Mouse (Mus musculus): ENCODE measurements around the gene Zfp941.

Gene Zfp941

DNA sequence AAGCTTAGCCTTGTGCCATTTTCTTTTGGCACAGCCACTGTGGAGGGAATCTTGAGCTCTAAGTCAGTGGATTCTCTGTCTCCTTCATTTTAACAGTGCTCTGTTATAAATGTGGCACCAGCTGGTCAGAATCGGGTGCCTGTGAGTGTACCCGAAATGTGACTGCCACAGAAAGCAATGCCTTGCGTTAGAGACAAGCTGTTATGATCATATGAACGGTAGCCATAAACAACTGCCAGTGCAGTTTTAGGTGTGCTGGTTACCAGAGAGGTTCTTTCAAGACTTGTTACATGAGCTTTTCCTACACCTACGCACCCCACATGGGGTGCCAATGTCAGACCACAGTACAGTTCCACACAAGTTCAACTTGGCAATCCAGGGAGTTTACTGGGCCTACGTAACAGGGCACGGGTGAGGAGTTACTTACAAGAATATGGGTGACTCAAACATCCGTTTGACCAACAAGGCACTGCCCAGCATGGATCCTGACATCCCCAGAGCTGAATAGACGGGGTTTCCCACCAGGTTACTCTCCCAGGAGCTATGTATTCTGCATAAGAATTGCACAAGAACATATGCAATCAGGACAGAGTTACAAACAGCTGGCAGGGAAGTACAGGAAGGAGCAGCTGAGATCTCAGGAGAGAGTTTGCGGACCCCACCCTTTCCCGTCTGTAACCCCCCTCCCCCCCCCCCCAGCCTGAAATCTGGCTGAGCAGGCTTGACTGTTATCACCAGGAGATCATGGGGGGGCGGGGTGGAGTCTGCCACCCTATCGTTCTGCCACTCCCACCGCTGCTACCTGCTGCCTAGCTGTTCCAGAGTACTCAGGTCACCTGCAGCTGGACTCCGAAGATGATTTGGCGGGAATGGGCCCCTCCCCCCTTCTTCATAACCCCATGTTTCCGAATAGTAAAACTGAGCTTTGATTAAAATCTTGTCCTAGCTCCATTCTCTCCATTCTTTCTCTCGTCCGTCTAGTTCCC, 19.1 kb upstream of the Zfp941 start:
- no peak for DNase-seq (ENCODE audit: low read depth)

- no peak for DNase-seq (ENCODE audit: low read depth)
Observed at GRCm38 (mm10) chr7:140839556-140839955, 17.6 kb upstream of the Zfp941 start.

GRCm38 (mm10) chr7:140836243-140837115, 14.5 kb upstream of the Zfp941 start:
- no peak for DNase-seq (ENCODE audit: low read depth)

DNA sequence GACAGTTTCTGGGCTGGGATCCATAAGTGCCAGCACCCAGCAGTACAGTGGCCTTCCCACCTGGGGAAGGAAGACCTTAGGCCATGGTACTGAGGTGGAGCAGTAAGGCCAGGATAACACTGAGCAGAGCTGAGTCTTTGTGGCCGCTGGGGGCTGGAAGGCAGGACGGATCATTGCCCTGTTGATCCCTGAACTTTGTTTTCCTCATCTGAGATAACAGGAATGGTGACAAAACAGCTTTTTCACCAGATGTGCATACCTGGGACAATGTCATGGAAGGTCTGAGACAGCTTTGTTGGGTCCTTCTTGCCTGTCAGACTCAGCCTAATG, 13.7 kb upstream of the Zfp941 start:
- no peak for DNase-seq (ENCODE audit: low read depth)

DNA sequence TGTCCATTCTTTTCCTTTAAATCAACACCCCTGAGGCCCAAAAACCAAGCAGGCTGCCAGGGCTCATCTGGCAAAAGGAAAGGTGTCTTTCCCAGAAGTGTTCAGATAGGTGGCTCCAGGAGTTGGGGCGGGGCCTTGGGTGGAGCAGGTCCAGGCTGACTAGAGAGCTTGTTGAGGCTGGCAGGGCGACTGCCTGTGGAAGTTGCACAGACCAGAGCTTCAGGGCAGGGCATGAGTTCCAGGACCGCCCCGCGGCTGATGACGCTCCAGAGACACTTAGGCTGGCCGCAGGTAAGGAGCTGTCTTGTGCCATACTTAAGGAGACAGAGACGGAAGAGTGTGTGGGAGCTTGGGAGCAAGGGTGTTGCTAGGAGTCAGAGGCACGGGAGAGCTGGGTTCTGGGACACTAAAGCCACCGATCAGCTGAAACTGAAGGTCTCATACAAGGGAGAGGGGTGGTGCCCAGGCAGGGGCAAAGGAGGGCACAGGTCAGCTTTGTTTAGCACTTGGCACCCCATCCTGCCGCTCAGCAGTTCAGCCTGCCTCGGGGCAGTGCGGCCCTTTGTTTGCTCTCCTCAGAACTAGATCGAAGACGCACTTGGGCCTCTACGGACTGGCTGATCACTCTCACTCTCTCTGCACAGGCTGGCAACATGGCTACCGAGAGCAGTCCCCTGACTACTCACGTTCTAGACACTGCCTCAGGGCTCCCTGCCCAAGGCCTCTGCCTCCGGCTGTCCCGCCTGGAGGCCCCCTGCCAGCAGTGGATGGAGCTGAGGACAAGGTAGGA, 13.2 kb upstream of the Zfp941 start, which contains the start of gene Urah:
Urah (plus strand) TSS at position 51 of the 790 bp plus-strand sequence.
- no peak for DNase-seq (ENCODE audit: low read depth)

DNA sequence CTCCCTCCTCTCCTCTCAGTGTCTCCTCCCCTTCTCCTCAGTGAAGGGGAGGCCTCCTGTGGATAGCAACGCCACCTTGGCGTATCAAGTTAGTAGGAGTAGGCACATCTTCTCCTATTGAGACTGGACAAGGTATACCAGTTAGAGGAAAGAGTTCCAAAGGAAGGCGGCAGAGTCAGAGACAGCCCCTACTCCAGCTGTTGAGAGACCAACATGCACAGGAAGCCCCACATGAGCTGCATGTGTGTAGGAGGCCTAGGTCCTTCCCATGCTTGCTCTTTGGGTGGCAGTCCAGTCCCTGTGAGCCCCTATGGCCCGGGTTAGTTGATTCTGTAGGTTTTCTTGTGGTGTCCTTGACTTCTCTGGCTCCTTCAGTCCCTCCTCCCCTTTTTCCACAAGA, 11.4 kb upstream of the Zfp941 start:
- DNase-seq (ENCODE audit: low read depth): no peak

DNA sequence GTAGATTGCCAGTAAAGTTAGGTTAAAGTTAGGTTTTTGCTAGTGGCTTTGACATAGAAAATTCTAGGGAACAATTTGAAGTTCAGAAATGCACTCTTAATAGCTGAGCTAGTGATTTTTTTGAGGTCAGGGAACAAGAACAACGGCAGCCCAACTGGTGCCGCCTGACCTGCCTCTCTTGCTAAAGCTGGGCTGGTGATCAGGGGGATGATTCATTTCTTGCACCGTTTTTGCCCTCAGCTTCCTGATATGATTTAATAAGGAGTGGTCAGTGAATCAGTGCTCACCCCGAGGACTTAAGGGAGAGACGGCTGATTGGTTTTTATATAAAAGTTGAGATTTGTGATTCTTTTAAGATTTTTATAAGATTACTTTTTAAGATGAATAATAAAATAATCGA, 9.5 kb upstream of the Zfp941 start:
- no peak for DNase-seq (ENCODE audit: low read depth)

DNA sequence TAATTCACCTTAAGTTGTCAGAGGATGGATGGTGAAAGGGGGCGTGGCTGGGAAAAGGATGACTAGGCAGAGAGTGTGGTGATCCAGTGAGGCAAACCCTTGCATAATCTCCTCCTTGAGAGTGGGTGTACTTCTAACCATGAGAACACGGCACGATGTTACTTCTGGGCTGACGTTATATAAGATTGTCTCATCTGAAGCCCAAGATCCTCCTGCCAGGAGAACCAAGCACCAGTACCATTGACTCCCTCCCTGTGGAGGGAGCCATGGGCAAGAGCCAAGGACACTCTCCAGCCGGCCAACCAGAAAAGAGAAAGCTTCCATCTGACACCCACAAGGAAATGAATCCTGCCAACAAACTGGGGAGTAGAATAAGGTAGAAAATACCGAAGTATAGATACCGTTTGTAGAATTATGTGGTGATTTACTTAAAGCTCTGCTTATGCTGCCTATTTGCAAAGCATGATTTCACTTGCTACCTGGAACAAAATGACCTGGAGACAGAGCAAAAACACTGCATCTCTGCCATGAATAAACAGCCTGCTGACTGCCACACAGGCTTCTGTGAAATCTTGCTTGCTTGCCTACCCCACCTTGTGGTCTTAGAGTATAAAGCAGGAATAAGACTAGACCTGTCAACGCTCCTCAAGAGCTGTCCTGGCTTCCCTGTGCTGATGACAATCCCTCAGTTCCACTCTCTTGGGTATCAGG, 6.3 kb upstream of the Zfp941 start:
- DNase-seq (ENCODE audit: low read depth): no peak

DNA sequence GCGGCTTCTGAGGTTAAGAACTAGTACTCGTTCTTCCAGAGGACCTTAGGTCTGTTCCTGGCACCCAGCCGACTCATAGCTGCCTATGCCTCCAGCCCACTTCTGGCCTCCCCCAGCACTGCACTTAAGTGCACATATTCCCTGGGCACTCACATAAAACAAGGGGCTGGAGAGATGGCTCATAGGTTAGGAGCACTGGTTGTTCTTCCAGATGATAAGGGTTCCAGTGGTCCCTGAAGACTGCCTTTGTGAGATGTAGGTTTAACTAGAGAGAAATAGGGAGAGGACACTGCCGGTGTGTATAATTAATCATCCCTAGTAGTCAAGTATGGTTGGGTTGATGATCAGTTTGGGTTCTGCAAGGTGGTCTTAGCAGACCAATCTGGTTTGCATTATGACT, 753 bp upstream of the Zfp941 start:
- no peak for DNase-seq (ENCODE audit: low read depth)

GRCm38 (mm10) chr7:140821305-140821652, 699 bp downstream of the Zfp941 start:
- DNase-seq (ENCODE audit: low read depth): no peak

- DNase-seq (ENCODE audit: low read depth): no peak
Observed at GRCm38 (mm10) chr7:140820173-140820572, 1.8 kb downstream of the Zfp941 start.

DNA sequence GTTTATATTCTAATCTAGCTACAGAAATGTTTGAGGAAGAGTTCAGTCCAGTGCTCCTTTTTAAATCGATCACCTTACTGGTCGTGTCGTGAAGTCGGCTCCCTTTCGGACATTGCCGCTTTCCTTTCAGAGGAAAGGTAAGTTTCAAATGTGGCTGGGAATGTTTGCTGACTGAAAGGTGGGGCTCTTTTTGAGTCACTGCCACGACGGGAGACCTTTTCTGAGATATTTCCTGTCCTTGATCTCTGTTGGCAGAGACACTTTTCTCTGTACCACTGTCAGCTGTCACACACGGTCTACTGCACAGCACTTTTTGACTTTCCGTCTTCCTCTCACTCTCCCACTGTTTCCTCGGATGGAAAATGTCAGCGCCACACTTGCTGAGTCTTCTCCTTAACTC, 9.1 kb downstream of the Zfp941 start:
- DNase-seq (ENCODE audit: low read depth): no peak

DNA sequence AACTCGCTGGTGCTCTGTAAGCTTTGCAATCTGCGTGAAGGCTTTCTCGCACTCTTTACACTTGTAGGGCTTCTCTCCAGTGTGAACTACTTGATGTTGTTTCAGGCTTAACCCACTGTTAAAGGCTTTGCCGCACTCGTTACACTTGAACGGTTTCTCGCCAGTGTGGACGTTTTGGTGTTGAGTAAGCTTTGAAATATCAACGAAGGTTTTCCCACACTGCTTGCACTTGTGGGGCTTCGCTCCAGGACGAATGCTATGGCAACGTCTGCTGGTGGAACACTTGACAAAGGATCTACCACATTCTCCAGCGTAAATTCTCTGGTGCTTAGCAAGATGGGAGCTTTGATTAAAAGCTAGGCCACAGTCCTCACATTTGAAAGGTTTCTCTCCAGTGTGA, 10.3 kb downstream of the Zfp941 start:
- no peak for DNase-seq (ENCODE audit: low read depth)

DNA sequence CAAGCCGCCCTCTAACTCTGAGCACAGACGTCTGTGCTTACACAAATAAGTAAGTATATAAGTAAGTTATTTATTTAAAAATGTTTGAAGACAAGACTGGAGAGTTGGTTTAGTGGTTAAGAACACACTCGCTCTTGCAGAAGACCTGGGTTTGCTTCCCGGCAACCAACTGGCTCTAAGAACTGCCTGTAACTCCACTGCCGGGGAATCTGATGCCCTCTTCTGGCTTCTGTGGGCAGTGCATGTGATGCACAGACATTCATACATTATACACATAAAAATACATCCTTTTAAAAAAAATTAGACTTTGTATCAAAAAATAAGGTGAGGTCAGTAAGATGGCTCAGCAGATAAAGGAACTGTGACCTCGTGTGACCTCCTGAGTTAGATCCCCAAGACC, 11.5 kb downstream of the Zfp941 start:
- DNase-seq (ENCODE audit: low read depth): peak; percentile 16

GRCm38 (mm10) chr7:140805704-140806103, 16.3 kb downstream of the Zfp941 start:
- peak; percentile 34 for DNase-seq (ENCODE audit: low read depth)

GRCm38 (mm10) chr7:140802629-140803028, 19.3 kb downstream of the Zfp941 start:
- no peak for DNase-seq (ENCODE audit: low read depth)

GRCm38 (mm10) chr7:140798212-140798611, 23.8 kb downstream of the Zfp941 start:
- DNase-seq (ENCODE audit: low read depth): no peak

DNA sequence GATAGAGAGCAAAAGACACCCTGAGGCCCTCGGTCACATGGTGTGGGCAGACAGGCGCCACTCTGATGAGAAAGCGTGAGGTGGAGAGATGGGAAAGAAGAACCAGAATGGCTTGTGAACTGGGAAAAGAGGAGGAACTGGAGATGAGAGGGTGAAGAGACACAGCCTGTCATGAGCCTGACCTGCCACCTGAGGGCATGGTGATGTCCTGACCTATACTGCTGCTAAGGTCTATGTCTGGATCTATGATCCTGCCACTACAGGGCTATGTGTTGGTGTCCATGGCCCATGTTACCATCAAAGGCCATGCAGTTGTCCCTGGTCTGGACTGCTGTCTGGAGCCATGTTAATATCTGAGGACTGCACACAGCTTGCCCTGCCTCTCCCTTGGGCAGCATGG, 24.4 kb downstream of the Zfp941 start:
- no peak for DNase-seq (ENCODE audit: low read depth)

DNA sequence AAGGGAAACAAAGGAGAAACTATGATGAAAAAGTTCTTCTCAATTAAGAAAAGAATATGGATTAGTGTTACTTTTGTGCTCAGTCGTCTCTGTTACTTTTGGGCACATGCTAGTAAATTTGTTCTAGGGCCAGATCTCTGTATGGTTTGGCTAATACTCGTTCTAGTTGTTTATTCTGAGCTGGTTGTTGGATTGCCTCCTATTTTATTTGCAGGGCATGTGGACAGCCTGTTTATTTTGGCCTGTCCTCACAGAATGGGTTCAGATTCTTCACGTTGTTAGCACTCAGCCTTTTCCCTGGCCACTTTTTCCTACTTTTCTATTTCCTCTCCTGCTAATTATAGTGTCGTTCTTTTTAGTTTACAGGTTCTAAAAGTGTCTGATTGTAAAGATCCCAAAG, 28.4 kb downstream of the Zfp941 start:
- no peak for DNase-seq (ENCODE audit: low read depth)

DNA sequence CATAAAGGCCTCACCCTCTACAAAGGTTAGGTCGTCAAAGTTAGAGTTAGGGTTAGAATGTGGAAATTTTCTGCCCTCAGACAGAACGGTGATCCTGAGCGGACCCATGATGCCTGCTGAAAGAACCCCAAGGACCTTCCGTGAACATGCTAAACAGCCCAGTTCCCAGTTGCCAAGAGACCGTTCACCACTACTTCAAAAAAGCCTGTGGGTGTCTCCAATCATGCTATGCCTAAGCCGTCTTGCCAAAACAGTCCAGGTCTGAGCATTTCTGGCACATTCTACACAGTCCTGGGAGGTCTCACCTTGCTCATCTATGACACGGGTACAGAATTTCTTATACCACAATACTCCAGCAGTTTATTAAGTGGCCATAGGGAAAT, 33.9 kb downstream of the Zfp941 start:
- DNase-seq (ENCODE audit: low read depth): no peak

GRCm38 (mm10) chr7:140787406-140788052, 34.4 kb downstream of the Zfp941 start, which contains the start of gene Syce1:
Syce1 (minus strand) TSS chr7:140787852.
- DNase-seq (ENCODE audit: low read depth): no peak

Data from c-Kit-positive CD71-positive TER-119-negative erythroid progenitor cells, embryonic 14.5 days (primary cell).